Mouse (Mus musculus) frontal cortex, adult (tissue): ENCODE measurements around the gene Cyp4a12a.
"Not testable (repeated sequence)": the region's sequence is repeated elsewhere in the genome, so short reads cannot be mapped to it uniquely, and the experiment has no call there.

Source experiments
- ATAC-seq: cut with Nextera tagmentation; 2 replicates; pipeline ENCODE4 v1.9.2; 2017; ENCODE audit warnings: mild to moderate bottlenecking, moderate library complexity, mixed read lengths; ENCODE audit not compliant: low TSS enrichment

Cyp4a12a gene

GRCm38 (mm10) chr4:115298746-115299145, at the start of gene Cyp4a12a:
Gene Cyp4a12a (plus strand): TSS chr4:115299046.
- not testable (repeated sequence) for ATAC-seq

- ATAC-seq: not testable (repeated sequence)
Measured at GRCm38 (mm10) chr4:115264687-115265569, 33.9 kb upstream of the Cyp4a12a start.

DNA sequence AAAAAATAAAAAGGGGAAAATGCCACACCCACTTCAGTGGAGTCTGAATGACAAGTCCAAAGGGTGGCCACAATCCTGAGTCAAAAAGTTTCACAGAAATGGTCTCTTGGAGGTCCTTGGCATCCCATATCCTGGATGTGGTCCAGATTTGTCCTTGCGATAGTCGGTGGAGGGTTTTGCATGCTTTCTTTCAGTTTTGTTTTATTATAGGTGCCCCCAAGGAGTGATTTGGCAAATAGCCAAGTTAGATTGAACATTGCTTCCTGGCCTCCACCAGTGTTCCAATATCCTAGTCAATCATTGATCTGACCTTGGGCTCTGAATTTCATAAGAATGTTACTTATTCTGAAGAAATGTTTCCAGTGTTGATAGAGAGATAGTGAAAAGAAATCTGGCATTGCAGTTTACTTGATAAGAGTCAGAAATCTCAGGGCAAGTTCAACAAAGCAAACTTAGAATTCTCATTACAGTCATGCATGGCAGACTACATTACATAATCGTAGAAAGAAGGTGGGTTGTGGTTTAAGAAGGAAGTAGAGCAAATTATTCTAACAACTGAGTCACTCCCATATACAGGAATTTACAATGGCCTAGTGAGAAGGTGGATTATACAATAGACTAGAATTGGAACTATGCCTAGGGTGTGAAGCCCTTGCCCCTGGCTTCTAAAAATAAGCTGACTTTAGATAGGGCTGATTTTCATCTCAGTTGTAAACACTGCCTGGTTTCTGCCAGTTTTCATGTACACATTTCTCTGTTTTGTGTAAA, 20.4 kb upstream of the Cyp4a12a start:
- not testable (repeated sequence) for ATAC-seq

GRCm38 (mm10) chr4:115280342-115280741, 18.5 kb upstream of the Cyp4a12a start:
- ATAC-seq: no peak

DNA sequence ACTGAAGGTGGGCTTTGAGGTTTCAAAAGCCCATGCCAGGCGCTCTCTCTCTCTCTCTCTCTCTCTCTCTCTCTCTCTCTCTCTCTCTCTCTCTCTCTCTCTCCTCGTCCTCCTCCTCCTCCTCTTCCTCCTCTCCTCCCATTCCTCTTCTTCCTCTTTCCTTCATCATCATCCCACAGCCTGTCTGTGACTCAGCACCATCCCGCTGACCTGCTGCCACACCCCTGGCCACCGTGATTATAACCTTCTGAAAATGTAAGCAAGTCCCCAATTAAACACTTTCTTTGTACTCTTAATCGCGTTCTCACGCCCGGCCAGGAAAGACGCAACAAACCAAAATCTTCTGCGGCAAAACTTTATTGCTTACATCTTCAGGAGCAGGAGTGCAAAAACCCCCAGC, 18.1 kb upstream of the Cyp4a12a start:
- ATAC-seq: not testable (repeated sequence)

DNA sequence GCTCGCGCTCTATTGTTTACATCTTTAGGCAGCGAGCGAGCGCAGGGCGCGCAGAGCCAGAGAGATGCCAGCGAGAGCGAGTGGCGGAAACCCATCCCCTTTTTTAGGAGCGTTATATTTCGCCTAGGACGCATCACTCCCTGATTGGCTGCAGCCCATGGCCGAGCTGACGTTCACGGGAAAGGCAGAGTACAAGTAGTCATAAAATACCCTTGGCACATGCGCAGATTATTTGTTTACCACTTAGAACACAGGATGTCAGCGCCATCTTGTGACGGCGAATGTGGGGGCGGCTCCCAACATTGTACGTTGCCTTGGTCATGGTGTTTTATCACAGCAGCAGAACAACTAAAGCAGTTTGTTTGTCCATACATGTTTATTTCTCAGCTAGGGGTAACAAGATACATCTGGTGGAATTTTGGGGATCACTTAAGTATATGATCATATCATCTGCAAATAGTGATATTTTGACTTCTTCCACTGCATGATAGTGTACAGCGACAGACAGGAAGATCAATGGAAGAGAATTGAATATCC, 17.5 kb upstream of the Cyp4a12a start:
- not testable (repeated sequence) for ATAC-seq

GRCm38 (mm10) chr4:115325722-115326121, 26.9 kb downstream of the Cyp4a12a start:
- ATAC-seq: not testable (repeated sequence)

DNA sequence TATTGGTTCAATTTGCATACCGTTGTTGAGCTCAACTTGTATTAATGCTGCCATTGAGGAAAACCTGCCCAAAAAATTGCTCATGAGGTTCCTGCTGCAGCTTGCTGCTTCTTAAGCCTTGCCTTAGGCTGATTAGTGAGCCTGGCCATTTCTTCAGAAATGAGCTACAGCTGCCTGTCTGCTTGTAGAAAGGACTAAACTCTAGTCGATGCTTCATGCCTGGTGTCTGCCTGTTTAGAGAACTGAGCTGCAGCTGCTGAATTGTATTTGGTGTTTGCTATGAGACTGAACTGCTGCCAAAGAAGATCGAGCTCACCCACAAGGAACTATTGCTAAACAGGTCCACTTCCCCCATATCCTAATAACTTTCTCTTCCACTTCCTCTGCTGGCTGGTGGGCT, 66.8 kb downstream of the Cyp4a12a start:
- ATAC-seq: not testable (repeated sequence)

DNA sequence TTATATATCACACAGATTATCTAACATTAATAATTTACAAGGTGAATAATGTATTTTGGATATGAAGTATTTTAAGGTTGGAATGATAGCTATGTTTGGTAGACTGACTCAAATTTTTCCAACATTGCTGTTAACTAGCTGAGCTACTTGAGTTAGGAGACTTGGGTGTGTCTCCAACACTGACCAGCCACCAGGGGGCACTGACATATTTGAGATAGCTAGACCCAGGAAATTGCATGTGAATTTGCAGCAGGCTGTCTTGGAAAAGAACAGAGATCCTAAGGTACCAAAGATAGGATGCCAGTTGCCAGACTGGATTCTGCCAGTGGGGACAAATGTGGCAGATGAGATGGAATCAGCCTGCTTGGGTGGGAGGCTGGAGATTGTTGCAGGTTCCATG, 69.2 kb downstream of the Cyp4a12a start:
- ATAC-seq: peak; percentile 89
